Mouse (Mus musculus) G1E-ER4 (cell line): ENCODE results near the gene Ccdc194. TPM values are rescaled to one million over a fixed set of nuclear protein-coding genes. Genes with fewer than 3 reads are reported as not detected.

Experiments used
- GATA1 ChIP-seq: IDR thresholded peaks from one replicate; pipeline ENCODE4 v1.8.0; 2012; ENCODE audit warnings: low read length, inconsistent platforms
- polyA plus RNA-seq: library from polyadenylated mRNA; stranded (reverse); fragments of >175 nt; gene quantifications from 2 replicates; pipeline ENCODE4 v1.2.3, GENCODE M21; 2012

Ccdc194 gene
- polyA plus RNA-seq, 1 experiment = not detected

DNA sequence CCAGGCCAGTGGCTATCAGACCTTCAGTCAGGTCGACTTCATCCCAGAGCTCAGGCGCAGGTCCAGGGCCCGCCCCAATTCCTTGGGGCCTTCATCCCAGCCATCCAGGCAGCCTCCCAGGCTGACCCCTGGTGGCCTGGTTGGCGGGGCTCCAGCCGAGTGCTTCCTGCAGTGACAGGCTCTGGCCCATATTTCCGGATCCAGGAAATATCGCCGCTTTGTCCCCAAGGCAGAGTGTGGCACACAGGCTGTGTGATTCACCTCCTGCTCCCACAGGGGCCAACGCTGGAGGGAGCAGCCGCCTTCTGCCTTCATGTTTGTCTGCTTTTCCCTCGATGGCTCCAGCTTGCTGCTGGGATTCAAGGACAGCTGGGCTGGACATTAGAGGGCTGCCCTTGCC, 29.0 kb downstream of the Ccdc194 start:
- no peak for TF ChIP-seq GATA1

DNA sequence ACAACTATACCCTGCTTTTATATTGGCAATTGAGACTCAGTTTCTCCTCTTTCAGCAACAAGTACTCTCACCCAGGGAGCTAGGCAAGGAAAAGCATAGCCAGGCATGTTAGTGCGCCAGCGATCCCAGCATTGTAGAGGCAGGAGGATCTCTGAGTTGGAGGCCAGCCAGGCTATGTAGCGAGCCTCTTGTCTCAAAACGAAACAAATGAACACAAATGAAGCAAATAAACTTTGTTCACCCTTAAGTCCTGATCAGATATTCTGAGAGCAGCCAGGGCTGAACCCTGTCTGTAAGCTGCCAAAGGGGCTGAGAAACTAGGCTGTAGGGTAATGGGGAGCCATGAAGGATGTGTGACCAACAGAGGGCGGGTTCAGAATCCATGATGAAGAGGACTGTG, 29.7 kb downstream of the Ccdc194 start:
- no peak for TF ChIP-seq GATA1

DNA sequence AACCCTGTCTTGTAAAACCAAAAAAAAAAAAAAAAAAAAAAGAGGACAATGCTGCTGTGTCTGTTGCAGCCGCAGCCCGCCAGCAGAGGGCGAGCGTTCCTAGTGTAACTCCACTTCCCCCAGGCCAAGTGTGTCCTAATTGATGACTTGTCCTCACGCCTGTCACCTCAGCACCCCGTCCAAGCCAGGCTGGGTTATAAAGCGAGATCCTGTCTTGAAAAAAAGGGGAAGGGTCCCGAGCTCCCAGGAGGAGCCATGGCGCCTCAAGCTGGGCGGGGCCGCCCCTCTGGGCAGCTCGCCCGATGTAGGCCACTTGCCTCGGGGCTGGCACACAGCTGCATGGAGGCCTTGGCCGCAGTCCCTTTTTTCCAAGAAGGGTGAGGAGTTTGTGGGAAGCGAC, 30.5 kb downstream of the Ccdc194 start:
- no peak for TF ChIP-seq GATA1

DNA sequence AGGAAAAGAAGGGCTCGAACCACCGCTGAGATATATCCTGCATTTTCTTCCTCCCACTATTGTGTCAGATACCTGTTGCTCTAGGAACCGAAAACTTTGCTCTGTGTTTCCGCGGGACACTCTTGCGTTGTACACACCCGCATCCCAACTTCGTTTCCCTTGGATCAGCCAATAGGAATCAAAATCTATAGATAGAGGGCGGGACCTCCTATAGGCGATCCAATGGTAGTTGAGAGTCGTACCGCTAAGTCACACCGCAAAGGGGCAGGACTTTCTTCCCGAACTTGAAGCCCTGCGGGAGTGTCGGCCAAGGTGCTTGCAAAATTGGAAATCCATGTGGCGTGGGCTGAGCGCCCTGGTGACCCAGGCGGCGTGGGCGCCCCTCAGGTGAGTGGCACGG, 37.1 kb downstream of the Ccdc194 start:
- TF ChIP-seq GATA1 = no peak

DNA sequence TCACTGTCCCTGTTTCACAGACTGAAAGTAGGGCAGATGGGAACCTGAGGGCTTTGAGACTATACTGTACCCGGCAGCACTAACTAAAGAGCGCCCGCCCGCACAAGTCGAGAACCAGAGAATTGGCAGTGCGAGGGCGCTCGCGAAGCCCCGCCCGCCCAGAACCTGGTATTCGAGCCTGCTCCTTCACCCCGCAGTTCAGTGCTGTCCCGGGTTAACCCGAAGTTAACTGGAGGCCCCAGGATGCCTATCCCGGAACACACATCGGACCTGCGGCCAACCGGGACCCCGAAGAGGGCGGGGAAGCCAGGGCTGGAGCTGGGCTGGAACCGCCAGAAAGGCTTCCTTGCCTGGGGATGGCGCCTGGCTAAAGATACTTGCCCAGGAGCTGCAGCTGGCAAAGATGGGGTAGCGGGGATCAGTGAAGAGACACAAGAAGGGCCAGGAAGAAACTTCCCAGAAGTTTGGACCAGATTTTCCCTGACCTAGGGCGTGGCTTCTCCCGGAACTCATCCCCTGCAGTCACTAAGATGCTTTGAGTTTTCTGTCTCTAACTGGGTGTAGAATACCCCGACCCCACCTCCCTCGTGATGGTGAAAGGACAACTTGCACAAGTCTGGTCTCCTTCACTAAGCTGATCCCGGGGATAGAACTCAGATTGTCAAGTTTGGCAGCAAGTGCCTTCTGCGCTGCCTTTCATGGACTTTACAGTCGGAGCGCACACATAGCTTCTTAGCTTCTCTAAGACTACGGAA, 37.6 kb downstream of the Ccdc194 start, which contains the start of gene Gtpbp3:
Gene Gtpbp3, plus strand, starts transcription at position 413 of the 755 bp plus-strand sequence.
- TF ChIP-seq GATA1 = no peak

DNA sequence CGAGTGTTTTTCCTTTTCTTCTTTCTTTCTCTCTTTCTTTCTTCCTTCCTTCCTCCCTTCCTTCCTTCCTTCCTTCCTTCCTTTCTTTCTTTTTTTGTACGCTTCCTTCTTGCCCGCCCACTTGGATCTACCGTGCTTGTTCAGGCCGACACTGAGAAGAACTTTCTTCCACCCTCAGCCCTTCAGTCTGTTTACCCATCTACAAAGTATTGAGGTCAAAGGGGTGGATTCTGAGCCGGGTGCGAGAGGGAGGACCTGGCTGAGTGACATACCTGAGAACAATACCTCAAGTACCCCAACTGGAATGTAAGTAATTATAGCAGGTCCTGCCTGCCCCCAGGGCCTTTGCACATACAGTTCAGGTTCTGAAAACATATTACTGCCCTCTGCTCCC, 39.4 kb downstream of the Ccdc194 start:
- no peak for TF ChIP-seq GATA1

DNA sequence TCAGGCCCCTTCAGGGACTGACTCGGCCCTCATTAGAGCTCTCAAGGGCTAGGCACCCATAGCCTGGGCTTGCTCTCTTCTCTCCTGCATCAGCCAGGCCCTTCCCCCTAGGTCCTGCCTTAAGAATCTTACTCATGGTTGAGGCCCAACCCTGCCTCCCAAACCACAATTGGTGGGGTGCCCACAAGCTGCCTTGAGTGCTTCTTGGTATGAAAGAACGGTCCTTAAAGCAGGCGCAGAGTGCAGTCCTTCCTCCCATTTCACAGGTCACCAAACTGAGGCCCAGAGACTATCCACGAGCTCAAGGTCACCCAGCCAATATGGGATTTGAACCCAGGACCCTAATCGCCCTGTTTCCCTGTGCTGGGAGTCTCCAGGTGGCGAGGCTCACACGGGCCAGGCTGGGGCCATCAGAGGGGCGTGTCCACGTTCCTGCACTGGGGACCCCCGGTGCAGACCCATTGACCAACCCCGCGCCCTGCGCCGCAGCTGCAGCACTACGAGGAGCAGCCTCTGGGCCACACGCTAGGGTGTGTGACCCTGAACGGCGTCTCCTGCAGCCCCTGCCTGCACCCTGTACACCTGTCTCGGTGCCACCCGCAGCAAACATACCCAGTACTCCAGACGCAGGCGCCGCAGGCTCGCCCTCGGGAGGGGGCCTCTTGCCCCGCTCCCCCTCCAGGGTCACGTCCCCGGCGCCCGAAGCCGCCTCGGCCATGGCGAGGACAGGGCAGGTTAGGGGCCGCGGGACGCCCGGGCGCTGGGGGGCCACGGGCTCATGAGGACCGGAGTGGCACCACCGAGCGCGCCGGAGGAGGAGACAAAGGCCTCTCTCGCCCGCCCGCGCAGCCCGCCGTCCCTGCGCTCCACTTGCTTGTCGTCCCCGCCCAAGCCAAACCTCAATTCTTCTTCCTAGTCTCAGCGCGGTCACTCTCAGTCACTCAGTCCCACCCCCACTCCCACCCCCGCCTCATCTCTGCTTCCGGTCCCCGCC, 40.1 kb downstream of the Ccdc194 start, which contains the start of gene Ano8:
Gene Ano8, minus strand, starts transcription at position 822 of the 994 bp plus-strand sequence.
- no peak for TF ChIP-seq GATA1

DNA sequence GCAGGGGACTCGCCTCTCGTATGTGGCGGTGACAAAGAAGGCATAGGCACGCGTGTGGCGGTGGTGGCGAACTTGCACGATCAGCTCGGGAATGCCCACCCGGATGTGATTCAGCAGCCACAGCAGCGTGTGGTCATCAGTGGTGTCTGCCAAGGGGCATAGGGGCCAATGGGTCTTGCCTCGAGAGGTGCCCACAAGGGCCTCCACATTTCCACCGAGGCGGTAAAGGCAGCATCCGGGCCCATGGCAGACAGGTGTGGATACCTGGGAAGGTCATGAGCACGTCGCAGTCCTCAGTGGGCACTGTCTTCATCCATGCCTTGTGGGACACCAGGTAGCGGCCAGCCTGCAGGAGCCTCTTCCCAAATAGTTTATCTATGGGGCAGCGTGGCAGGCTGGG, 40.8 kb downstream of the Ccdc194 start:
- no peak for TF ChIP-seq GATA1

DNA sequence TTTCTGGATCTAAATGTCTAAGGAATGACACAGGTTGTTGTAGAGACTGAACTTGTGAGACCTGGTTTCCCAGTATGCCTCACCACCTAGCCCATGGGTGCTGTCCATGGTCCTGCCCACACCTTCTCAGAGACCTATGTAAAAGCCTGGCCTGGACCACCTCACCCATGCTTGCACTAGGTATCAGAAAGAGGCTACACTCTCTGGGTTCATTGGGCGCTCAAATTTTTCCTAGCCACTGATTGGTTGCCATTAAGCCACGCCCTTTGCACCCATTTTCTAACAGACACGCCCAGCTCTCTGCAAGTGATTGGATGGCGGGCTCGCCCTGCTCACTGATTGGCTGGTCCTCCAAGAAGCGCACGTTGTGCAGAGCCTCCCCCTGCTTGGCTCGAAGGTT, 41.6 kb downstream of the Ccdc194 start:
- TF ChIP-seq GATA1 = no peak

DNA sequence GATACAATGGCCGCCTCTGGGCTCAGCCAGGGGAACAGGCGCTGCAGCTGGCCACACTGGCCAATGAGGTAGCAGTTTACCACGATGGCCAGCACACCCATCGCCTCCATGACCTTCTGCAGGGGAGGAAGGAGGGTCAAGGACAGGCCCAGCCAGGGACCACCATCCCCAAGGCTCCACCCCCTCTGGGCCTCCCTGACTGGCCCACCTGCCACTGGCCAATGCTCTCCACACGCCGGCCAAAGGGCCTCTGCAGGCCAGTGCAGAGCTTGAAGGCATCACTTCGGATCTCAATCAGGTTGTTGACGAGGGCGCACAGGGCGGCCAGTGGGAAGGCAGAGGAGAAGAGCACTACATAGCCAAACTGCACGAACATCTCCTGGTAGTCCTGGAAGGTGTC, 46.6 kb downstream of the Ccdc194 start:
- TF ChIP-seq GATA1 = no peak

DNA sequence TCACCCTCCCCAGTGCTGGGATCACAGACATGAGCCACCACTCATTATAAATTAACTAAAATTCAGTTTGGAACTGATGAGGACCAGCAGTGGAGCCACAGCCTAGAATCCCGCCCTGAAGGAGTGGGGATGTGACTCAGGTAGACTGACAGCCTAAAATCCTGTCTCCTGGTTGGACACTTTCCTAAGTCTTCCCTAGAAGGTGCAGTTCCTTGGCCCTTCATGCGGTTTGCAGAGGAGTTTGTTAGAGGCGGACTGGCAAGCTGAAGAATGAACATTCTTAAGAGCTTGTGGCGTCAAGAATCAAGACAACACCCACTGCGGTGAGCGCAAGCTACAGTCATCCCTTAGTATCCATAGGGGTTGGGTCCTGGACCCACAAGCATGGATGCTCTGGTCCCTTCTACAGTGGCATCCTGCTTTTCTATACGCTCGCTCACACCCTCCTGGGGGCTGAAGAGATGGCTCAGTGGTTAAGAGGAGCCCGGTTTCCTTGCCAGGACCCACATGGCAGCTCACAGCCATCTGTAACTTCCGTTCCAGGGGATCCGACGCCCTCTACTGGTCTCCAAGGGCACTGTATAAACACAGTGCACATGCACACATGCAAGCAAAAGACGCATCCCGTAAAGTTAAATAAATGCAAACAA, 48.2 kb downstream of the Ccdc194 start:
- no peak for TF ChIP-seq GATA1

DNA sequence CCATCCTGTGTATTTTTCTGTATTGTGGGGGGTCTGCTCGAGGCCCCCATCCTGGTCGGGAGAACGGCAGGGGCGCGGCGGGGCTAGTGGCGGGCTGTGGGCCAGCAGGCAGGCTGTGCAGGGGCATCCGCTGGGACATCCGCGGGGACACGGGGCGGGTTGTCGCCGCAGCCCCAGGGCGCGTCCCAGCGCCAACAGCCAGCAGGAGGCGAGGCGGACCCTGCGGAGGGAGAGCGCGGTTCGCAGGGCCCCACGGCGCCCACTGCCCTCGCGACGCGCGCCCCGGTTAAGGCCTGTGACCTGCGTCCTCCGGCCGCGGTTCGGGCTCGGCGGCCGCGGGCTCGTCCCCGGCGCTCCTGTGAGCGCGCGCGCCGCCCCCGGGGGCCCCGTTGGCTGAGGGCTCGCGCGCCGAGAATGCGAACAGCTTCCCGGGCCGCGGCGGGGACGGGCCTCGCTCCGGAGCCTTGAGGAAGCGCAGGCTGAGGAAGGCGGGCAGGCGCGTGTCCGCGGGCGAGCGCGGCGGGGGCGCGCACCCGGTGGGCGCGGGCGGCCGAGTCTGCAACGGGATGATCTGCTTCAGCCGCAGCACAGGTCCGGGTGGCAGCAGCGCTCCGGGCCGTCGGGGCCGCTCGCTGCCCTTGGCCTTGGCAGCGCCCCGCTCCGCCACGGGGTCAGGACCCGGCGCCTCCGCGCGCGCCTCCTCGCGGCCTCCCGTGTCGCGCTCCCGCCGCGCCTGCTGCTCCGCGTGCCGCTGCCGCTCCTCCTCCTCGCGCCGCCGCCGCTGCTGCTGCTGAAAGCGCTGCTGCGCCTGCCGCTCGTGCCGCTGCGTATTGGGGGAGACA, 49.2 kb downstream of the Ccdc194 start:
- TF ChIP-seq GATA1 = no peak

DNA sequence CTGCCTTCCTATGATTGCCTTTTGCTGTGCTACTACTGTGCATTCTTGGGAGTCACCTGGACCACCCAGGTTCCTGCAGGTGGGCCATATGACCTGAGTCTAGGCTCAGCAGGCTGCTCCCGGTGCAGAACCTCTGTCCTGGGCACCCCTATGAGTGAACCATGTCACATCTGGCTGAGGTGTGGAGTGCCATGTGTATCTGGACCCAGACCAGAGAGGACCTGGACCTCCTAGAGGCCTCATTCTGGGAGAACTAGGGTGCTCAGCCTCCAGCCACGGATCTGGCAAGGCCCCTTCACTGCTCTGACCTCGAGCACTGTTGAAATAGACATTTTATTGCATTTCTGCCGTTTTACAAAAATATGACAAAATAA, 49.8 kb downstream of the Ccdc194 start:
- TF ChIP-seq GATA1 = no peak

DNA sequence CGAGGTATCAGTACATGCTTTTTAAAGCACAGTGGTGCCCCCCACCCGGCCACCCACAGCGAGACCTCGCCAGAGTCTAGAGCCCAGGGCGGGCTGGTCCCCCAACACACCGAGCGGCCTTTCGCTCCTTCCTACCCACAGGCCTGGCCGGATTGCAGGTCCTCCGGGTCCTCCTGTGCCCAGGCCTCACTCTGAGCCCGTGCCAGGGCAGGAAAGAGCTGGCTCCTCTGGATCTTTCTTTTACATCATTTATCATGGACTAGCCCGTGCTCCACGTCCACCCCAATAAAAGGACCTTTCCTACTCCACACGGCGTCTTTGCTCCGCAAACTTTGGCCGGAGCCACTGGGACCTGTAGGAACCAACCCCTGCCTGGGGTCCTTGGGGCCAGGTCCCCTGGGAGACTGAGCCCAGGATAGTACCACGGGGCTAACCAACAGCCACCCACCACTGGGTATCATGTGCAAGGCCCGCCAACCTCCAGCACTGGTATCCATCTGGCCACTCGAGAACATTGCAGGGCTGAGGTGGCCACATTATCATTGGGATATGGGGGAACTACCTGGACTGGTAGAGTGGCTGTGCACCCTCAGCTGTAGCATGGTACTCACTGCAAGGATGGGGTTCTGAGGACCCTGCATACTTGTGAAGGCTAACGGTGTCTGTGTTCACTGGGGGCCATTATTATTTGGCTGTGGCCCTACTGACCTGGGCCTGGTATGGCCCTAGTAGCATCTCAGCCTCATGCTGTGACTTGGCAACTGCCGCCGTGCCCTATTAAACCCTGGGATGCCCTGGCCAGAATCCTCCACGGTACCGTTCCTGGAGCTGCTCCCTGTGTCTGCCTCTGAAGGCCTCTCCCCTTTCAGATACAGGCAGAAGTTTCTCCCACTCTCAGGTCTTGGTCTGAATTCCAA, 50.5 kb downstream of the Ccdc194 start:
- no peak for TF ChIP-seq GATA1
